Mouse (Mus musculus) neural tube, embryonic 15.5 days (tissue): Measurements from ENCODE around the gene Tcta. TPM values are rescaled to one million over a fixed set of nuclear protein-coding genes. Genes with fewer than 3 reads are reported as not detected.

Source experiments
- ATAC-seq: fragments of 200-750 bp; cut with Nextera tagmentation; 2 replicates; pipeline ENCODE4 v1.8.0; 2017; ENCODE audit warnings: mild to moderate bottlenecking, moderate TSS enrichment, moderate library complexity; ENCODE audit not compliant: low FRiP score
- H3K27ac ChIP-seq: fragments of 300-500 bp; sonication (generic); replicated peaks from 2 replicates; pipeline ENCODE4 v1.5.1; 2015; ENCODE audit warnings: mild to moderate bottlenecking, inconsistent platforms
- H3K27me3 ChIP-seq: fragments of 300-500 bp; sonication (generic); replicated peaks from 2 replicates; pipeline ENCODE4 v1.6.1; 2015; ENCODE audit warnings: inconsistent platforms
- H3K36me3 ChIP-seq: fragments of 300-500 bp; sonication (generic); 2 replicates; pipeline ENCODE4 v1.6.1; 2015; ENCODE audit warnings: inconsistent platforms
- H3K4me1 ChIP-seq: fragments of 300-500 bp; sonication (generic); 2 replicates; pipeline ENCODE4 v1.6.1; 2015; ENCODE audit warnings: inconsistent platforms
- H3K4me2 ChIP-seq: fragments of 300-500 bp; sonication (generic); 2 replicates; pipeline ENCODE4 v1.6.1; 2015; ENCODE audit warnings: inconsistent platforms, mild to moderate bottlenecking, moderate library complexity
- H3K4me3 ChIP-seq: fragments of 300-500 bp; sonication (generic); replicated peaks from 2 replicates; pipeline ENCODE4 v1.5.1; 2015; ENCODE audit warnings: mild to moderate bottlenecking, inconsistent platforms
- H3K9ac ChIP-seq: fragments of 300-500 bp; sonication (generic); replicated peaks from 2 replicates; pipeline ENCODE4 v1.6.1; 2015; ENCODE audit warnings: mild to moderate bottlenecking, inconsistent platforms
- H3K9me3 ChIP-seq: fragments of 300-500 bp; sonication (generic); replicated peaks from 2 replicates; pipeline ENCODE4 v1.6.1; 2016; ENCODE audit warnings: inconsistent platforms
- WGBS: fragments of 180-500 bp; shearing (Covaris S2); methylation state at CpG from one replicate; pipeline ENCODE4 v1.1.7; 2015; ENCODE audit warnings: mixed read lengths; 5-methylcytosine and 5-hydroxymethylcytosine counted together
- polyA plus RNA-seq: library from polyadenylated mRNA; unstranded; fragments of >200 nt; fragmentation: Nextera tagmentation; extraction: Ambion mirVana; gene quantifications from 2 replicates; pipeline ENCODE4 v1.2.1, GENCODE M21; 2015

Tcta gene
- polyA plus RNA-seq, 1 experiment from 2014 or later, result 49.2 TPM

GRCm38 (mm10) chr9:108264191-108264921, 41.6 kb downstream of the Tcta start:
- H3K27ac ChIP-seq, result peak overlapping the region; percentile 92
- peaks cover 30% of the 10 kb centered on the region for H3K4me1 ChIP-seq
- no peaks in the 10 kb centered on the region for H3K9me3 ChIP-seq
- H3K9ac ChIP-seq, result peak overlapping the region; percentile 39
- H3K4me2 ChIP-seq, result peak overlapping the region; percentile 68
- H3K27me3 ChIP-seq, result no peaks in the 10 kb centered on the region
- ATAC-seq, result peak; percentile 18; the same call in 1 of the 2 replicates
- H3K36me3 ChIP-seq, result no peaks in the 10 kb centered on the region
- 13% methylated on average over 10 of the region's 10 CpGs for WGBS
- H3K4me3 ChIP-seq, result peak overlapping the region; percentile 99

GRCm38 (mm10) chr9:108263690-108264190, 42.2 kb downstream of the Tcta start, which contains the start of gene Dag1:
Dag1 (minus strand) TSS chr9:108263958.
- under 1% methylated on average over 60 of the region's 71 CpGs for WGBS
- Histone ChIP-seq H3K27ac (peak within 1 kb of the TSS; percentile 92), H3K4me2 (peak within 1 kb of the TSS; percentile 68), H3K9me3 (no peaks in the 10 kb centered on the region), H3K9ac (peak within 1 kb of the TSS; percentile 95), H3K27me3 (no peaks in the 10 kb centered on the region), H3K36me3 (no peaks in the 10 kb centered on the region), H3K4me3 (peak within 1 kb of the TSS; percentile 99), H3K4me1 (peaks cover 30% of the 10 kb centered on the region)
- ATAC-seq, result peak; percentile 99

GRCm38 (mm10) chr9:108263131-108263681, 42.8 kb downstream of the Tcta start:
- peak overlapping the region; percentile 95 for H3K9ac ChIP-seq
- no peaks in the 10 kb centered on the region for H3K9me3 ChIP-seq
- peak overlapping the region; percentile 92 for H3K27ac ChIP-seq
- H3K4me3 ChIP-seq, result peak overlapping the region; percentile 99
- peak overlapping the region; percentile 68 for H3K4me2 ChIP-seq
- peak; percentile 66 for ATAC-seq
- peaks cover 30% of the 10 kb centered on the region for H3K4me1 ChIP-seq
- WGBS, result under 1% methylated on average over 57 of the region's 62 CpGs
- no peaks in the 10 kb centered on the region for H3K36me3 ChIP-seq
- H3K27me3 ChIP-seq, result no peaks in the 10 kb centered on the region

- H3K4me3 ChIP-seq, result peak overlapping the region; percentile 99
- no peak for ATAC-seq
- 39% methylated on average over 11 of the region's 11 CpGs for WGBS
- H3K9me3 ChIP-seq, result no peaks in the 10 kb centered on the region
- H3K27me3 ChIP-seq, result no peaks in the 10 kb centered on the region
- H3K4me2 ChIP-seq, result peak overlapping the region; percentile 68
- peaks cover 30% of the 10 kb centered on the region for H3K4me1 ChIP-seq
- no peaks in the 10 kb centered on the region for H3K36me3 ChIP-seq
- peak overlapping the region; percentile 92 for H3K27ac ChIP-seq
- peak overlapping the region; percentile 95 for H3K9ac ChIP-seq
Measured at GRCm38 (mm10) chr9:108262494-108263049, 43.4 kb downstream of the Tcta start.

GRCm38 (mm10) chr9:108261865-108262264, 44.1 kb downstream of the Tcta start:
- ATAC-seq, result no peak
- H3K27me3 ChIP-seq, result no peaks in the 10 kb centered on the region
- no peaks in the 10 kb centered on the region for H3K9me3 ChIP-seq
- H3K4me1 ChIP-seq, result peaks cover 30% of the 10 kb centered on the region
- WGBS, result 77% methylated on average over 7 of the region's 7 CpGs
- no peak overlapping the region for H3K27ac ChIP-seq
- peak overlapping the region; percentile 68 for H3K4me2 ChIP-seq
- H3K36me3 ChIP-seq, result no peaks in the 10 kb centered on the region
- H3K9ac ChIP-seq, result no peak overlapping the region
- peak overlapping the region; percentile 99 for H3K4me3 ChIP-seq

GRCm38 (mm10) chr9:108260526-108260925, 45.4 kb downstream of the Tcta start:
- WGBS, result 87% methylated on average over 4 of the region's 4 CpGs
- H3K9me3 ChIP-seq, result no peaks in the 10 kb centered on the region
- no peak for ATAC-seq
- H3K36me3 ChIP-seq, result no peaks in the 10 kb centered on the region
- H3K27me3 ChIP-seq, result no peaks in the 10 kb centered on the region
- no peak overlapping the region for H3K27ac ChIP-seq
- H3K4me1 ChIP-seq, result peaks cover 30% of the 10 kb centered on the region
- H3K4me2 ChIP-seq, result no peak overlapping the region
- no peak overlapping the region for H3K4me3 ChIP-seq
- no peak overlapping the region for H3K9ac ChIP-seq

Other genes with a start within 250 kb of the Tcta start
- 0.50 TPM in 1 of 2 replicates, not detected in the other for gene Mst1, start 225.7 kb downstream of the Tcta start, polyA plus RNA-seq
- gene Rnf123, start 222.8 kb downstream of the Tcta start, polyA plus RNA-seq, result 44.3 and 51.6 TPM in 2 replicates
- gene Apeh, start 211.6 kb downstream of the Tcta start, polyA plus RNA-seq, result 52.3 and 53.5 TPM in 2 replicates
- gene Bsn, start 115.8 kb downstream of the Tcta start, polyA plus RNA-seq, result 8.8 and 9.7 TPM in 2 replicates
- gene Dag1, start 42.2 kb downstream of the Tcta start, polyA plus RNA-seq, result 64.0 and 70.4 TPM in 2 replicates
- gene Nicn1, start 15.7 kb downstream of the Tcta start, polyA plus RNA-seq, result 117 and 136 TPM in 2 replicates
- gene Amt, start 9.3 kb downstream of the Tcta start, polyA plus RNA-seq, result 24.2 and 30.5 TPM in 2 replicates
- gene Rhoa, start within 50 bp of the Tcta start, polyA plus RNA-seq, result 261 and 304 TPM in 2 replicates
- gene Gpx1, start 32.7 kb upstream of the Tcta start, polyA plus RNA-seq, result 460 and 559 TPM in 2 replicates
- 110 and 111 TPM in 2 replicates for gene Usp4, start 41.7 kb upstream of the Tcta start, polyA plus RNA-seq
- 1.1 and 1.3 TPM in 2 replicates for gene 1700102P08Rik, start 86.6 kb upstream of the Tcta start, polyA plus RNA-seq
- gene Ccdc36, start 122.3 kb upstream of the Tcta start, polyA plus RNA-seq, result 1.3 and 1.7 TPM in 2 replicates
- not detected in 2 replicates for gene BC048562, start 130.3 kb upstream of the Tcta start, polyA plus RNA-seq
- gene Ccdc71, start 154.4 kb upstream of the Tcta start, polyA plus RNA-seq, result 53.7 and 64.4 TPM in 2 replicates
- gene Klhdc8b, start 155.4 kb upstream of the Tcta start, polyA plus RNA-seq, result 58.4 and 59.8 TPM in 2 replicates
- gene Lamb2, start 173.6 kb upstream of the Tcta start, polyA plus RNA-seq, result 17.5 and 18.8 TPM in 2 replicates
- gene Usp19, start 184.4 kb upstream of the Tcta start, polyA plus RNA-seq, result 66.1 and 68.0 TPM in 2 replicates
- 58.1 and 78.1 TPM in 2 replicates for gene Qars, start 201.5 kb upstream of the Tcta start, polyA plus RNA-seq
- 111 and 114 TPM in 2 replicates for gene Qrich1, start 210.6 kb upstream of the Tcta start, polyA plus RNA-seq